Mouse (Mus musculus): ENCODE results near the gene Cxcr6. TPM values are rescaled to one million over a fixed set of nuclear protein-coding genes. Genes with fewer than 3 reads are reported as not detected.
A peak's percentile ranks its signal among the peaks of the same experiment; 100 is the strongest.

The Cxcr6 gene
- polyA plus RNA-seq, 1 experiment from 2014 or later = 0.37 TPM

DNA sequence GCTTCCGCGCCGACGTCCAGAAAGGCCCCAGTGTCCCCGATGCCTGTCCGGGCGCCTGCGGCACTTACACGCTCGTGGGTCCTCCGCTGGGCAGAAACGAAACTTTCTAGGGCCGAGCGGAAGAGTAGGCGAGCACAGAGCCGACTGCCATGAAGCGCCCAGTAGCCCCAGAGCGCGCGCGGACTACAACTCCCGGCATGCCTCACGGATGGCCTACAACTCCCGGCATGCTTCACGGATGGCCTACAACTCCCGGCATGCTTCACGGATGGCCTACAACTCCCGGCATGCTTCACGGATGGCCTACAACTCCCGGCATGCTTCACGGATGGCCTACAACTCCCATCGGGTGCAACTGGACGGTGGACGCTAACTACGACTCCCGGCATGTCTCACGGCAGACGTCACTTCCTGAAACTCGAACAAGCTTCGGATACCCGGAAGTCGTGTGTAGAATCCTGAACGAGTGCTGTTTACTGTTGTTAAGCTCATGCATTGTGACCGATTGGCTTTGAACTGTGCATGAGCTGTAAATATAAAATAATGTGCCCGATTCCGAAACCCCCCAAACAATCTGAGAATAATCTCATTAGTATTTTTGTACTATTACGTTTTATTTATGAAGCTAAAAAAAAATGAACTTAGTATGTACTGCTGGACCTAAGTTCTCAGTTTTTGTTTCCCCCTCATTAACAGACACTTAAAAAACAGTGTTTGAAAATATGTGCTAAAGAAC, 45.6 kb downstream of the Cxcr6 start, which contains the start of gene Fyco1:
Fyco1 (minus strand) TSS at position 187 of the 736 bp plus-strand sequence.
- Histone ChIP-seq H3K9ac (peak within 1 kb of the TSS; percentile 90), H3K36me3 (no peaks in the 10 kb centered on the region), H3K4me1 (replicated peaks) (peaks cover 19% of the 10 kb centered on the region), H3K4me3 (peak within 1 kb of the TSS; percentile 95), H3K4me2 (peak within 1 kb of the TSS; percentile 82), H3K27ac (ENCODE audit: poor library complexity, severe bottlenecking) (peak within 1 kb of the TSS; percentile 95), H3K9me3 (replicated peaks) (no peaks in the 10 kb centered on the region), H3K27me3 (replicated peaks) (no peaks in the 10 kb centered on the region)
- ATAC-seq (ENCODE audit: insufficient number of reproducible peaks, low FRiP score) = peak; percentile 95
- under 1% methylated on average over 47 of the region's 47 CpGs for WGBS

DNA sequence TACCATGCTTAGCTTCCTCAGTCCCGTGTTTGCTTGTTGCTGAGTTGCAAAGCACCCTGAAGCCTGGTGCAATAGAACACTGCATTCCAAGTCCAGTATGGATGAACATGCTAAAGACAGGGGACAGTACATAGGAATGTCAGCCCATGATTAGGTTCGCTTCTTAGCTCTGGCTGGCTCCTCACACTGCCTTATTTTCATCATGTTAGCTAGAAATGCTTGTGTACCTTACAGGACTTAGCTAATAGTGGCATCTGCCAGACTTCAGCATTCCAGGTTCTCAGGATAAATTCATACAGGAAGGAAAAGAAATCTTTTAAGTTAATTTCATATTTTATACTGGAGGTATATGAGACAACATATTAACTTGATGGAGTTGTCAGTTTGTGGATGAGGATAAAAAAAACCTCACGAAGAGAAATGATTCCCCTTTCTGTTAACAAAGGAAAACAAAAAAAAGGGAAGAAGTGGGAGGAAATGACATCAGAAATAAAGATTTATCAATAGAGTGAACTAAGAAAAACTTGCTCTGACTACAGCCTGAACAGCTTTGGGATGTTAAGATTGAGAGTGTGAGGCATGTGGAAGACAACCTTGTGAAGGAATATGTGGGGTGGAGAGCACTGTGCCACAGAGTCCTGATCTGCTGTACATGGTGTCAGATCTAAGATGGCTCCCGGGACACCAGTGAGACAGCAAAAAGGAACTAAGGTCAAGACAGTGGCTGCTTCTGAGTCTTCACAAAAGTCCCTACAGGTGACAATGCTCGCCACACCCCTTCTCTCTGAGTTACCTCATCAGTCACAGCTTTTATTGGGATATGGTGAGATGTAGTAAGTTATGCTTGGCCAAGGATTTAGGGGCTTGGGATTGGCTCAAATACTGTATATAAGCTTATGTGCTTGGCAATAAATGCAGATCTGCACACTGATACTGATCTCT, 46.4 kb downstream of the Cxcr6 start:
- WGBS = 63% methylated on average over 5 of the region's 5 CpGs
- H3K4me1 ChIP-seq (replicated peaks) = peaks cover 19% of the 10 kb centered on the region
- no peaks in the 10 kb centered on the region for H3K9me3 ChIP-seq (replicated peaks)
- ATAC-seq (ENCODE audit: insufficient number of reproducible peaks, low FRiP score) = no peak
- H3K4me3 ChIP-seq = peak overlapping the region; percentile 33
- H3K4me2 ChIP-seq = peak overlapping the region; percentile 68
- no peaks in the 10 kb centered on the region for H3K27me3 ChIP-seq (replicated peaks)
- no peak overlapping the region for H3K27ac ChIP-seq (ENCODE audit: poor library complexity, severe bottlenecking)
- no peak overlapping the region; the same call in 1 of the 2 replicates for H3K9ac ChIP-seq
- no peaks in the 10 kb centered on the region for H3K36me3 ChIP-seq

DNA sequence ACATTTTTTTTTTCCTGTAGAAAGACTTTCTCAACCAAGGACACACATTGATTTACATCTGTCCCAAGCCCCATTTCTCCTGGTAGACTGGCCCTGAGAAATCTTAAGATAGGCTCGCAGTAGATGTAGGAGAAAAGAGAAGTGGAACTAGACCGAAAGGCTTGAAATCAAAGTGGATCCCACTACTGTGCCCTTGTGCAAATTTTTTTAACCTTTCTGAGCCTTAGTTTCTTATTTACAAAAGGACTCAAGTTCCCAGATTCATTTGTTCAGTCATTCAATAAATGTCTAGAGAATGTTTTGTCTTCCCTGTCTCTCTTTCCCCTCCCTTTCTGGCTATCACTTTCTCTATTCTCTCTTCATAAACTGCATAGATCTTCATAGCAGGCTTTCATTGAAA, 50.6 kb downstream of the Cxcr6 start:
- Histone ChIP-seq H3K9me3 (replicated peaks) (no peaks in the 10 kb centered on the region), H3K9ac (no peak overlapping the region), H3K27ac (ENCODE audit: poor library complexity, severe bottlenecking) (no peak overlapping the region), H3K4me2 (no peak overlapping the region), H3K27me3 (replicated peaks) (no peaks in the 10 kb centered on the region), H3K4me3 (no peak overlapping the region), H3K4me1 (replicated peaks) (peaks cover 3% of the 10 kb centered on the region; the same call in 1 of the 2 replicates), H3K36me3 (no peaks in the 10 kb centered on the region)
- 76% methylated on average over 2 of the region's 2 CpGs for WGBS
- no peak for ATAC-seq (ENCODE audit: insufficient number of reproducible peaks, low FRiP score)

Other genes starting within 250 kb of the Cxcr6 start
- 0.09 and 0.18 TPM in 2 replicates for gene Slc6a20b, start 173.9 kb upstream of the Cxcr6 start, polyA plus RNA-seq (2016; fragmentation: Nextera tagmentation; extraction: Ambion mirVana)
- gene Ccr9, start 128.0 kb upstream of the Cxcr6 start, polyA plus RNA-seq (2016; fragmentation: Nextera tagmentation; extraction: Ambion mirVana) = 0.05 and 0.11 TPM in 2 replicates
- gene Slc6a20a, start 127.6 kb upstream of the Cxcr6 start, polyA plus RNA-seq (2016; fragmentation: Nextera tagmentation; extraction: Ambion mirVana) = 0.09 TPM in 1 of 2 replicates, not detected in the other
- 33.7 and 35.1 TPM in 2 replicates for gene Lztfl1, start 88.8 kb upstream of the Cxcr6 start, polyA plus RNA-seq (2016; fragmentation: Nextera tagmentation; extraction: Ambion mirVana)
- 30.3 and 31.0 TPM in 2 replicates for gene Fyco1, start 45.4 kb downstream of the Cxcr6 start, polyA plus RNA-seq (2016; fragmentation: Nextera tagmentation; extraction: Ambion mirVana)
- gene Xcr1, start 55.6 kb downstream of the Cxcr6 start, polyA plus RNA-seq (2016; fragmentation: Nextera tagmentation; extraction: Ambion mirVana) = not detected in 2 replicates
- 0.50 and 0.98 TPM in 2 replicates for gene Ccr1, start 162.2 kb downstream of the Cxcr6 start, polyA plus RNA-seq (2016; fragmentation: Nextera tagmentation; extraction: Ambion mirVana)
- not detected in 2 replicates for gene Ccr1l1, start 171.9 kb downstream of the Cxcr6 start, polyA plus RNA-seq (2016; fragmentation: Nextera tagmentation; extraction: Ambion mirVana)
- gene Ccr3, start 215.5 kb downstream of the Cxcr6 start, polyA plus RNA-seq (2016; fragmentation: Nextera tagmentation; extraction: Ambion mirVana) = 0.05 and 0.13 TPM in 2 replicates